Mouse (Mus musculus) cerebellum, postnatal 25 days (tissue): Measurements from ENCODE around the gene Prps1.
A peak's percentile ranks its signal among the peaks of the same experiment; 100 is the strongest.
"Not testable (repeated sequence)": the region's sequence is repeated elsewhere in the genome, so short reads cannot be mapped to it uniquely, and the experiment has no call there.

Experiments
- DNase-seq, 2 experiments: peaks; one replicate each; pipeline ENCODE4 v3.0.0; 2021; ENCODE audit warnings: mixed read lengths in 2 of 2

Gene Prps1

DNA sequence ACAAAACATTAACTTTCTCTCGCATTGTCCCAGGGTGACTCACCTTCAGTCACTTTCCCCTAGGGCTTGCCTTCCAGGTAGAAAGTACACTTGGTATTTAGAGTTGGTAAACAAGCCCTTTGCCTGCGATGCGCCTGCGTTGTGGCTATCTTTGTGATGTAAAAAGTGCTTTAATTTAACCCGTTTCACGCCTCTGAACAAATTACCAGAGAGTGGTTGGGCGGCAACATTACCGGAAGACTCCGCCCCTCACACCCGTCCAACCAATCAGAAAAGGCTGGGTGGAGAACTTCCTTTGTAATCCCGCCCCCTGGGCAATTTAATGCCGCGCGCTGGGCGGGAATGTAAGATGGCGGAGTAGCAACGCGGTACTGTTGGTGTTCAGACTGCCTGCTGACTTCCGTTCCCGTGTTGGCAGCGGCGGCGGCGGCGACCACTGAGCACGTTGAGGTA is at the start of gene Prps1:
Gene Prps1 (plus strand): TSS at position 335 of the 453 bp plus-strand sequence.
- DNase-seq: peak; percentile 84 to 89

DNA sequence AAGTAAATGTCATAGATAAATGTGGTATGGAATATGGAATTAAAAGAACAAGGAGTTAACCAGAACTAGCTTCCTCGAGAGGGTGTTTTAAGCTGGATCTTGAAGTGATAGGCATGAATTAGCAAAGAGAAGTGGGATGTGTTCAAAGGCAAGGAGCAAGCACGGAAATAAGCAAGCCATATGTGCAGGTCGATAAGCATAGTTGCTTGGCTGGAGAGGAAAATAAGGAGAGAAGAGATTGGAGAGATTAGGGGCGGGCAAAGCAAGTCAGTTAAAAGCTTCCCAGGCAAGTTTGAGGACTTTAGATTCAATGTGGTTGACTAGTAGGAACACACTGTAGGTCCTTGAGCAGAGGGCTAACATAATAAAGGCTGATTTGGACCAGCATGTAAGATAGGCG is 48.8 kb upstream of the Prps1 start:
- no peak for DNase-seq

DNA sequence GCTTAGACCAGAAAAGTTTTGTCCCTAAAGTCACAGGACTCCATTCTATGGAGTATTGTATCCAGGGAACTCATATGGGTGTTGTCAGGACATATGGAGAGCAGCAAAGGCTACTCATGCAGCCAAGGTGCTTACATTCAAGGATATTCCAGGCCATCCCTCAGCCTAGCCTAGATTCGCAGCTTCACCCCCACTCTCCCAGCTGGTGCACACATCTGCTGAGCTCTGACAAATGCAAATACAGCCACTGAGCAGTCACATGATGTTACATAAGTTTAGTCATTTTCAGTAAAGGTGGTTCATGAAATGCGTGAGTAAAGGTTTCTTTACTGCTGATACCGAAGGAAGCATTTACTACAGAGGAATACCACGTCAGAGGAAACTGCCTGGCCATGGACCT is 37.9 kb upstream of the Prps1 start:
- DNase-seq: no peak

DNA sequence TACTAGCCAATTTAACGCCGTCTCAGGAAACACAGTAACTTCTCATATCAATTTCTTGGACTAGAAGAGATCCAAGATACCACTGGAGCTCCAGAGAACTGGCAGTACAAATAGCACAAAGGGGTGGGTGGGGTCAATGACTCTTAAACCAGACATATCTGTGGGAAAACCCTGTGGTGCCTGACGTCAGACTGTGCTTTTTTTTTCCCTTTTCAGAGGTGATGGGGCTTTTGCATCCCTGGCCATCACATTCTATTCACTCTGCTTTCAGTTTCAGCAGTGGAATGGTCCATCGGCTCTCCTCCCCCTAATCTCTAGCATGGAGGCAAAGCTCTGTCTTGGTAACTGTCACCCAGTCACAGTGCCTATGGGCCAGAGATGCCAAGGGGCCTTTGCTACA is 29.3 kb upstream of the Prps1 start:
- no peak for DNase-seq

DNA sequence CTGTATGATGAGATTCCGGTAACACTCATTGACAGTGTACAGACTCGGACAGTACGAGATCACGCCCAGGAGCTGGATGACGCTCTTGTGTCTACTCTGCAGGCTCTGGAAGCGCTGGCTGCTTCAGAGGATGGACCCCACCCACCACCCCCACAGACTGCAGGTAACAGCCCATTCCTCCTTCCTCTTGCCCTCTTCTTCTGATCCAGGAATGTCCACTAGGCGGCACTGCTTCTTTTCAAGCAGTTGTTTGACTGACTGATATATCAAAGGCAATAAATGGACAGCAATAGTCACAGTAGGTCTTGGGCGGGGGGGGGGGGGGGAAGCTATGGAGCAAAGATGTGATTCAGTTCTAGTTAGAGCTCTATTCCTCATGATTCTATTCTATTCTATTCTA is 28.2 kb upstream of the Prps1 start:
- DNase-seq: peak in 1 of 2 experiments; percentile 31

DNA sequence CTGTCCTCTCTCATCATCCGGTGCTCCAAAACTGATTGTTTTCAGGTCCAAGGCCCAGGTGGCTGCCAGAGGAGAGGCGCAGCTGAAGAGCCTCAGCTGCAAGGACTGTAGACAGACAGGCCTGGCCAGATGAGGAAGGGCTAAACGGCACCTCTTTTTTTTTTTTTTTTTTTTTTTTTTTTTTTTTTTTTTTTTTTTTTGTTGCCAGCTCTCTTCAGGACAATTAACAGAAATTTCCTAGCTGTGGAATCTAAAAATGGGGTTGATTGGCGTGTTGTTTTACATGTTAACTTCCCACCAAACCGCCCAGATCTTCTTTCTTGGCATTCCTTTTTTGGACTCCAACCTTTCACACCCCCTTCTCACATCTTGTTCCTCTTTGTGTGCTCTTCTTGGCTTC is 26.4 kb upstream of the Prps1 start:
- DNase-seq: no peak

DNA sequence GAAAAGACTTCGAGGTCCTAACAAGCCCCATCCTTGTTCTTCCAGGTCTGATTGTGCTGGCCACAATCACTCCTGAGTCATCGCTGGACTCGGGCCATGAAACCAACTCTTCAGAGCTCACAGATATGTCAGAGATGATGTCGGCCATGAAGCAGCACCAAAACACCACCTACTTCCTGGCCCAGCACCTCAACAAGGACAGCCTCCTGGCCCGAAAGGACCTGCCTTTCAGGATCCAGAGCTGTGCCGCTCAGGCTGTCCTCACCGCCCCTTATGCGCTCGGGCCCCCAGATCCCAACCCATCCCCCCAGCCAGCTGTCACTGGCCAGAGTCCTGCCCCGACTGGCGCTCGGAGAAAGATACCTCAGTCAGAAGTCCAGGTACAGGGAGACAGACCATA is 25.9 kb upstream of the Prps1 start:
- peak; percentile 50 to 68 for DNase-seq

DNA sequence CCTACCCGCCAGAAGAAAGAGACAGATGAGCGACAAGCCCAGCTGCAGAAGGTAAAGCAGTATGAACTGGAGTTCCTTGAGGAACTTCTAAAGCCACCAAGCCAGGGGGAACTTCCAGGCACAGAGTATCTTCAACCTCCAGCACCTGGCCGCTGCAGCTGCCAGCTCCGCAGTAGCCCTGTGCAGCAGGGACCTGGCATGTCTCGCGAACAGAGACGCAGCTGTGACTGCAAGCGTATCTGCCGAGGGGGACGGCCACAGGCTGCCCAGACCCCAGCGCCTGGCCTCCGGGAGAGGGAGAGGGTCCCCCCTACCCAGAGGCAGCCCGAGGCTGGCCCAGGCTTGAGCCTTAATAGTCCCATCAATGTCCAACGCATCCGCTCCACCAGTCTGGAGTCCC is 24.4 kb upstream of the Prps1 start:
- DNase-seq: peak in 1 of 2 experiments; percentile 8

DNA sequence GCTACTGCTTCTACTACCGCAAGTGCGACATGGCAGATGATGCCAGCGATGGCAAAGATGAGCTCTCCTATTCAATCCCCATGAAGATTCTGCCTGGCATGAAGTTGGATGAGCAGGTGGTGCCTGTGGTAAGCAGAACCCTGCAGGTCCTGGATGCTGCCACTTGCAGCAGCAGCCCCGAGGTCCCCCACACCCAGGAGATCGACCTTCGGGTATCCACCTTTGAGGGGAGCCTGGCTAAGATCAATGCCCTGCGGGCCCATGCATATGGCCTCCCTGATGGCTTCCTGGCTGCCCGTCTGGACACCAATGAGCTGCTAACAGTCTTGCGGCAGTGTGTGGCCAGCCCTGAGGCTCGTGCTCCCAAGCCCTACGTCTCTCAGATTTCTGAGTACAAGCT is 23.6 kb upstream of the Prps1 start:
- DNase-seq: peak; percentile 17 to 28

DNA sequence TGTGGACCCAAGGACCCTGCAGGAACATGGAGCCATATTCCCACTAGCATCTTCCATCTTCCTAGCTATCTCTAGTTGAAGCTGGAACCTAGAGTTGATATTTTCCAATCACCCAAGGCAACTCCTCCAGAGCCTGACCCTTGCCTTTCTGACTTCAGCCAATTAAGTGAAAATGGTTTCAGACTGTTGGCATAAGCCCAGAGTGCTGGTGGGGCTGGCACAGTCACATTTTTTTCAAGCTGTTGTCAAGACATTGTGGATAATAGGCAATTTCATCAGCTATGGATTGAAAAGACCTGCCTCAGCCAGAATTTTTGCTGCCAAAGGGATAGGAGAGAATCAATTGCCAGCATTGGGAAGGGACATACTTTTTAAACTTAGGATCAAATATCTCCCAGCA is 18.5 kb upstream of the Prps1 start:
- DNase-seq: no peak

DNA sequence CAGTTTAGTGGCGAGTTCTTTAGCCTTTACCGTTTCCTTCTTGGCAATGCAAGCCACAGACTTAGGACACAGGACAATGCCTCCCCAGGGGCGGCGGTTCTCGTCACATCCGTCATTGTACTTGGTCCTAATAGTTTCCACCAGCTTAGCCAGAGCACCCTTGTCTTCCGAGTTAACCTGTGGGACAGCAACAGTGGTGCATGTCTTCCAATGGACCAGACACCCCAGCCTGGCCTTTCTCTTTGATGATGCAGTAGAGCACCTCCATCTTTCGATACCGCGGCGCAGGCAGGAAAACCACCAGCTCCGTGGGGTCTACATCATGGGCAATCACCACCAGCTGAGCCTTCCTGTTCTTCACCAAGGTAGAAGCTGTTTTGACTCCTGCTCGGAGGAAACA is 10.9 kb upstream of the Prps1 start:
- no peak for DNase-seq

DNA sequence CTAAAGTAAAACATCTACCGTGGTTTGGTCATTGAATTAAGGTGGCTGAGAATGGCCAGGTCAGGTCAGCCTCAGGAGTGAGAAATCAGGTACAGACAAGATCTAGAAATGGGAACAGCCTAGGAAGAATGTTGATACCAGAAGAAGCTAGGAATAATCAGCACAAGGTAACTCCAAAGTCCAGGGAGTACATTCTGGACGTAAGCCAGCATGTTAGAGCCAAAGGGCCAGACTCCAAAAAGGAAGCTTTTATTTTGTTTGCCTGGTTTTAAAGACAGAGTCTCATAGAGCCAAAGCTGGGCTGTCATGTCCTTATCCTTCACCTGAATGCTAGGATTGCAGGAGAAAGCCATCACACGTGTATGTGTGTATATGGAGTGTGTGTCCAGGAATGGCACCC is 6.3 kb upstream of the Prps1 start:
- no peak for DNase-seq

DNA sequence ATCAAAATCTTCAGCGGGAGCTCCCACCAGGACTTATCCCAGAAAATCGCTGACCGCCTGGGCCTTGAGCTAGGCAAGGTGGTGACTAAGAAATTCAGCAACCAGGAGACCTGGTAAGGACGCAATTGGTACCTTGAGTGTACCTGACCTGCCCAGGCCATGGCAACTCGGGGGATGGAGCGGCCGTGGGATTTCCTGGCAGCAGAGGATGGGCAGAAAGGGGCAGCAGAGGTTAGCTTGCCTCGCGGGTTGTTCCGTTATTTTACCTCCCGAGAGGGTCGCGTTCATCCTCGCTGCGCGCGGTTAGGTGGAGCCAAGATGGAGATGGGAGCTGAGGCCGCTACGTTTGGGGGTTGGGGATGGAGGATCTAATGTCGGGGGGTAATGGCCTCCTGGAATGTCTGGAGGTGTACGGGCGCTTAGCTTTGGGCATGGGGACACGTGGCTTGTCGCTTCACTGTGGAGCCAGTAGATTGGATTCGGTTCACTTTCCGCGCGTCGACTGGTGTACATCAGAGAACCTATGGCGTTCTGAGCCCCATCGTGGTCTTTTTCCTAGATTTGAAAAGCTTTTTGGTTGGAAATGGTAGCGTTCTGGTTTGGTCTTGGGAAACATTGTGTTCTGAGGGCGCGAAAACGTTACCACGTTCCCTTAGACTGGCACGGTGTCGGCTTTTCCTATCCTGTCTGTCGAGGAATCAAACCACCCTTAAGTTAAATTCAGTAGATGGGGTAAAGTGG is 508 bp downstream of the Prps1 start:
- peak; percentile 41 to 44 for DNase-seq

DNA sequence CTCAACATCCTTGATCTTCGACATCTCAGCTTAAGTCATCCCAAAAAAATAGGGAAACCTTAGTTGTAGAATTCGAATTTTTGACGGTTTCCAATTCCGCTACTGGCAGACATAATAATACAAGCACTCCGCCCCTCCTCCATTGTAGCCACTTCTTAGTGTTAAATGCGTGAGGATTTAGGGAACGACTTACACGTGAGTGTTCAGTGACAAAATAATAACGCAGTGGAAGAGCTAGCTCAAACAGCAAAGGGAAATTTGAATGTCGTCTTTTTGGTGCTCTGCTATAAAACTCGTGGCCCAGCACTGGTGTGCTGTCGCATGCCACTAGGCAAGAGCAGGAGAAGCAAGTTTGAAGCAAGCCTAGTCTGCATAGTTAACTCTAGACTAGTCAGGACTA is 1.1 kb downstream of the Prps1 start:
- DNase-seq: no peak

DNA sequence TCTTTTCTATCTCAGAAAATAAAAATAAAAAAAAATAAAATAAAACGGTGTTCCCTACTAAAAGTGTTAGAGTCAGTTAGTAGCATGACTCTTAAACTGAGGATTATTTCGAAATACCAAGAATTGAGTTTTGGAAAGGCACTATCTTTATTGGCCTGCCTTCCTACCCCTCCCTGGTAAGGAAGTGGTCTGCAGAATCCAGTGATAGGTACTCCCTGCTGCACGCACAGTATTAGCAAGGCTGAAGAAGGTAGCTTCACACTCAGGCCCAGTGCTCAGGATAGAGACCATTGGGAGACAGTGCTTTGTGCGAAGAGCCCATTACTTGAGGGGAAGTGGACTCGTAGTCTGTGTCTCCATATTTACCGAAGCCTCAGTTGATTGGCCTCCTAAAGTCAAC is 21.8 kb downstream of the Prps1 start:
- no peak for DNase-seq

DNA sequence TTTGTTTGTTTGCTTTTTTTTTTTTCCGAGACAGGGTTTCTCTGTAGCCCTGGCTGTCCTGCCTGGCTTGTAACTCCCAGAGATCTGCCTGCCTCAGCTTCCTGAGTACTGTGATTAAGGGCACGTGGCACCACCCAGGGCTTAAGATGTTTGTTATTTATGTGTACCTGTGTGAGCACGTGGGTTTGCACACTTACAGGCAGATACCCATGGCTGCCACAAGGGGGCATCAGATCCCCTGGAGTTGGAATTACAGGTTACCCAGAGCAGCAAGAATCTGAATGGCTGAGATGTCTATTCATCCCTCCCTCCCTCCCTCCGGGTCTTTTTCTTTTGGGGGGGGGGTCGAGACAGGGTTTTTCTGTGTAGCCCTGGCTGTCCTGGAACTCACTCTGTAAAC is 22.8 kb downstream of the Prps1 start:
- peak; percentile 36 to 55 for DNase-seq

DNA sequence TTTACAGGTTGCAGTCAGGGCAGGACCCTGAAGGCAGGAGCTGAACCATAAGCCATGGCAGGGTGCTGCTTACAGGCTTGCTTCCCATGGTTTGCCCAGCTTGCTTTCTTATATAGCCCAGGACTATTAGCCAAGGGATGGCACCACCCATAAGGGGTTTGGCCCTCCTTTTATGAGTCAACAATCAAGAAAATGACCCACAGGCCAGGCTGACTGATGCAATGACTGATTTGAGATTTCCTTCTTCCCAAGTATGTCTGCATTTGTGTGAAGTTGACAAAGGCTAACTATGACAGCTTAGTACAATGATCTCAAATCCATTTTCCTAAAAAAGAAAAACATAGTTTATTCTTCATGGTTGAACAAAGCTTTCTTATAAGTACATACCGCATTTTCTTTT is 32.8 kb downstream of the Prps1 start:
- no peak for DNase-seq

DNA sequence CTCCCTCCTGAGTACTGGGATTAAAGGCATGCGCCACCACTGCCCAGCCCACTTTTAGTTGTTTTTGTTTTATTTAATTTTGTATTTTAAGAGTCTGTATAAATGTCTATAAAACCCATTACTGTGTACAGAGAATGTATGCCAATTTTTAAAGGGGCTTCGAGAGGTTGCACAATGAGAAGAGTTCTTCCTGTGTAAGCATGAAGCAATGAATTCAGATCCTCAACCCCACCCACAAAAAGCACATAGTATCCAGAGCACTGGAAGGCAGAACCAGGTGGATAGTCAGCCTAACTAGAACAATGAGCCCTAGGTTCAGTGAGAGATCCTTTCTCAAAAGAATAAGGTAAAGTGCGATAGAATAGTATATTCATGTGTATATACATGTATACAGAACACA is 33.8 kb downstream of the Prps1 start:
- no peak for DNase-seq

DNA sequence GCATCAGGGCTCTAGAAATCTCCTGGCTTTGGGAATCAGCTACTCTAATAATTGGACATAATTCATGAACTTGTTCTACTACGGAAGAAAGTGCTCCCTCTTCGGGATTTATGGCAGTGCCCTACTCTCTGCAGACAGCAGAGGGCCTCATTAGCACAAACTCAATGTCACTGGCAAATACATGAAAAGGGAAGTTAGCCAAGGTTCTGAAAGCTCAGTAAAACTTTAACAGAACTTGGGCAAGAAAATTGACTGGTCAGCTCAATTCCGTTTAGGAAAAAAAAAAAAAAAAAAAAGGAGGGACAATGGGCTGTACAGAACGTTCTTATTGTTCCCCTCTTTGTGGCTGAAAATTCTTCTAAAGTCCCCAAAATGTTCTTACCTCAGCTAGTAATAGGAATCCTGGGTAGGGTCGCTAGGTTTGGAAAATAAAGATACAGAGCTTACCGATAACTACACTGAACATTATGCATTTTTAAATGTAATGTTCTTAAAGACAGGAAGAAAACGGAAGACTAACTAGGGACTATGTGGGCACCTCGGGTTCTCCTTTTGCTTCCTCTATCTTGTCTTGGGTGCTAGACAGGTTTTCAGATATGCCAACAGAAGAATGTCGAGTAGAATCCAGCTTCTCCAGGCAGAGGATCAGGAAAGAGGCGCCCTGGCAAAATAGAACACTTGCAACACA is 35.6 kb downstream of the Prps1 start:
- DNase-seq: peak; percentile 27 to 48

DNA sequence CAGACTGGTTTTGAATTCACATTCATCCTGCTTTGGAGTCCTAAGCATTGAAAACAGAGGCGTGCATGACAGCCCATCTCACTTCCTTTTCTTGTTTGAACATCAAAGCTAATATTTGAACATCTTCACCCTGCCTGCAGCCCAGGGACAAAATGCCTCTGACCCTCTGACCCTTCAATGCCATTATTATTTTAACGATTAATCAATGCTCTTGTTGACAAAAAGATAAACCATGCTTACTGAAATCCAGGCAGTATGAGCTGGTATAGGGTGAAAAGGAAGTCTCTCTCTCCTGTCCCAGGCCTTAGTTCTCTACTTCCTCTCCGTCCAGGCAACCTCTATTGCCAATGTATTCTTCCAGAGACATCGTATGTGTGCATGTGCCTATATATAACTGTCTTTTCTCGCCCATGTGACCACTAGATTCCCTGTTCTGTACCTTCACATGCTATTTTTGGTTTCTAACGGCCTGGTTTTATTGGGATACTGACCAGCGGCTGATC is 37.2 kb downstream of the Prps1 start:
- no peak for DNase-seq

DNA sequence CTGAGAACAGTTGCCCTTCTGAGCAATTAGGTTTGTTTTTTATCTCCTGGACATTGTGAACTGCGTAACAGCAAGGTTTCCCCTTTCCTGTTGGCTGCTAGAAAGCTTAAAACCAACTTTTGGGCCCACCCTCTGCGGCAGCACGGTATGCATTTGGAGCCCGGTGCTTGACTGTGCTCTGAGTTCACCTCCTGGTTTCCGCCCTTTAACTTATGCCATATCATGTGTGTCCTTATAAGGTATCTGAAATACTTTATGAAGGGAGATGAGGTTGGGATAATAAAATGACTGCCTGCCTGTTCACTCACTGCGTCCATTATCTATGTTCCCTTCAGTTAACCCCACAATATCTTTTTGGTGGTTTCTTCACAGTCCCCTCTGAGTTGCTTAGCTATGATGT is 37.8 kb downstream of the Prps1 start:
- no peak for DNase-seq

DNA sequence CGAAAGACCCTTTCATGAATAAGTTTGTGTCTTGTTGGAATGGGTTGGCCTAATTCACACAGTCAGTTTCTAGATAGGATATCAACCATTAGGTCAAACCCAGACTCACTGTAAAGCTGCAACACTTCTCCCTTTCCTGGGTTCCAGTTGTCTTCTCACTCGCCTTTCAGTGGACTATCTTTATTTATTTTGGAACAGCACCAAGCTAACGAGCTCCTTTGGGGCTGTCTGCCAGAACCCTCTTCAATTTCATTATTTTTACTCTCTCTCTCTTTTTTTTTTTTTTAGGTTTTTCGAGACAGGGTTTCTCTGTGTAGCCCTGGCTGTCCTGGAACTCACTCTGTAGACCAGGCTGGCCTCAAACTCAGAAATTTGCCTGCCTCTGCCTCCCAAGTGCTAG is 42.0 kb downstream of the Prps1 start:
- DNase-seq: not testable (repeated sequence)

DNA sequence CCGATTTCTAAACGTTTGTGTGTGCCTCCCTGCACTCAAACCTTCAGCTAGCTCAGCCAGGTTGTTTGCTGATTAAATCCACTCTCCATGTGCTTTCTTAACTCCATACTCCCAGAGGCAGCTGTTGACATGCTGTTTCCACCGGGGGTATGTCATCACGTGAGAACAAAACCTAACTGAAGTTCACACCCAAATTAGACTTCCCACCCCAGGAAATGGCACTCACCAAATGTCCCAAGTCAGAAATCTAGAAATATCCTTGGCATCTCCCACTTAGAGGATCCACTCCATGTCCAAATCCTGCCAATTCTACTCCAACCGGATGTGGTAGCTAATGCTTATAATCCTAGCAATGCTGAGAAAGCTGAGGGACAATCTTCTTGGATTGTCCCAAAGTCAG is 43.9 kb downstream of the Prps1 start:
- DNase-seq: no peak
